Mouse (Mus musculus): ENCODE measurements around the gene Atp2b4.

Atp2b4 gene

GRCm38 (mm10) chr1:133744609-133745008, 56.2 kb downstream of the Atp2b4 start:
- DNase-seq, result peak; percentile 77

GRCm38 (mm10) chr1:133742517-133742916, 58.3 kb downstream of the Atp2b4 start:
- no peak for DNase-seq

- peak; percentile 26 for DNase-seq
These were observed 58.9 kb downstream of the Atp2b4 start for GRCm38 (mm10) chr1:133741881-133742434.

- no peak for DNase-seq
These were observed 59.7 kb downstream of the Atp2b4 start for GRCm38 (mm10) chr1:133741171-133741570.

GRCm38 (mm10) chr1:133736664-133737063, 64.2 kb downstream of the Atp2b4 start:
- no peak for DNase-seq

- peak; percentile 68 for DNase-seq
These were observed 64.7 kb downstream of the Atp2b4 start for GRCm38 (mm10) chr1:133735995-133736652.

- DNase-seq, result no peak
These were observed 68.0 kb downstream of the Atp2b4 start for GRCm38 (mm10) chr1:133732814-133733213.

- no peak for DNase-seq
These were observed 72.5 kb downstream of the Atp2b4 start for GRCm38 (mm10) chr1:133728339-133728738.

- no peak for DNase-seq
These were observed 80.5 kb downstream of the Atp2b4 start for GRCm38 (mm10) chr1:133720342-133720741.

GRCm38 (mm10) chr1:133718786-133719185, 82.1 kb downstream of the Atp2b4 start:
- no peak for DNase-seq

- DNase-seq, result no peak
These were observed 82.5 kb downstream of the Atp2b4 start for GRCm38 (mm10) chr1:133718296-133718695.

GRCm38 (mm10) chr1:133716464-133716863, 84.4 kb downstream of the Atp2b4 start:
- DNase-seq, result peak; percentile 70

GRCm38 (mm10) chr1:133715191-133715590, 85.7 kb downstream of the Atp2b4 start:
- DNase-seq, result no peak

- DNase-seq, result peak; percentile 39
These were observed 87.9 kb downstream of the Atp2b4 start for GRCm38 (mm10) chr1:133713009-133713370.

- DNase-seq, result no peak
These were observed 88.4 kb downstream of the Atp2b4 start for GRCm38 (mm10) chr1:133712288-133713008.

GRCm38 (mm10) chr1:133711376-133711775, 89.5 kb downstream of the Atp2b4 start:
- DNase-seq, result no peak

- DNase-seq, result no peak
These were observed 89.9 kb downstream of the Atp2b4 start for GRCm38 (mm10) chr1:133710895-133711294.

- no peak for DNase-seq
These were observed 91.5 kb downstream of the Atp2b4 start for GRCm38 (mm10) chr1:133709292-133709691.

- DNase-seq, result peak; percentile 74
These were observed 99.0 kb downstream of the Atp2b4 start for GRCm38 (mm10) chr1:133701824-133702223.

- no peak for DNase-seq
These were observed 102.8 kb downstream of the Atp2b4 start for GRCm38 (mm10) chr1:133697935-133698620.

- DNase-seq, result peak; percentile 89
These were observed 104.9 kb downstream of the Atp2b4 start for GRCm38 (mm10) chr1:133695901-133696300.

- peak; percentile 47 for DNase-seq
These were observed 106.0 kb downstream of the Atp2b4 start for GRCm38 (mm10) chr1:133694876-133695275.

- DNase-seq, result no peak
These were observed 106.5 kb downstream of the Atp2b4 start for GRCm38 (mm10) chr1:133694301-133694700.
